Mouse (Mus musculus): ENCODE results near the gene Capn13.

- TF ChIP-seq GATA1 (IDR thresholded peaks at IDR 0.05; ENCODE audit: borderline replicate concordance, low read length) = no peak
- no peak for TF ChIP-seq FLI1 (IDR thresholded peaks at IDR 0.05; ENCODE audit: low read length)
Measured at GRCm38 (mm10) chr17:73393361-73393760, 7.3 kb downstream of the Capn13 start.

Measured in megakaryocyte, embryonic 14.5 days (primary cell).